Mouse (Mus musculus): ENCODE measurements around the gene Mfap1b. TPM values are rescaled to one million over a fixed set of nuclear protein-coding genes. Genes with fewer than 3 reads are reported as not detected.

The Mfap1b gene
- total and polyA plus RNA-seq, 2 experiments: 1.7 to 9.0 TPM

GRCm38 (mm10) chr2:121412843-121413386 is 61.0 kb downstream of the Mfap1b start:
- peaks cover 15% of the 10 kb centered on the region for H3K36me3 ChIP-seq (ENCODE audit: control insufficient read depth, insufficient read depth, low read length)
- peak overlapping the region; percentile 88 for H3K27ac ChIP-seq (replicated peaks; ENCODE audit: insufficient read depth, low read depth, low read length)
- H3K79me2 ChIP-seq (ENCODE audit: control insufficient read depth, insufficient read depth, low read length): peaks cover 19% of the 10 kb centered on the region
- H3K27me3 ChIP-seq (ENCODE audit: control insufficient read depth, insufficient read depth, low read length): no peaks in the 10 kb centered on the region
- H3K9ac ChIP-seq (ENCODE audit: low read depth, low read length): peak overlapping the region; percentile 87
- WGBS: 2% methylated on average over 4 of the region's 4 CpGs
- DNase-seq (ENCODE audit: extremely low read depth, low read depth, low spot score): no peak
- peaks cover 20% of the 10 kb centered on the region for H3K4me1 ChIP-seq (ENCODE audit: control insufficient read depth, insufficient read depth, low read length)
- H3K4me3 ChIP-seq (ENCODE audit: insufficient read depth, low read depth, low read length): peak overlapping the region; percentile 96
- no peak for TF ChIP-seq CTCF (IDR thresholded peaks at IDR 0.05; ENCODE audit: low read depth, low read length)
- TF ChIP-seq POLR2A (IDR thresholded peaks at IDR 0.05; ENCODE audit: extremely low read depth, insufficient read depth, low read length): no peak

Other genes starting within 250 kb of the Mfap1b start
- 9.1 and 9.5 TPM in 2 replicates for gene Trp53bp1, start 202.7 kb downstream of the Mfap1b start, total RNA-seq (2014; rRNA removed)
- 5.7 and 6.8 TPM in 2 replicates for gene Trp53bp1, start 202.7 kb downstream of the Mfap1b start, polyA plus RNA-seq (2012; rRNA removed)
- under 0.01 and 0.13 TPM in 2 replicates for gene Map1a, start 184.5 kb downstream of the Mfap1b start, total RNA-seq (2014; rRNA removed)
- gene Map1a, start 184.5 kb downstream of the Mfap1b start, polyA plus RNA-seq (2012; rRNA removed): 0.22 and 0.44 TPM in 2 replicates
- gene Ppip5k1, start 118.7 kb downstream of the Mfap1b start, total RNA-seq (2014; rRNA removed): 2.4 and 2.6 TPM in 2 replicates
- gene Ppip5k1, start 118.7 kb downstream of the Mfap1b start, polyA plus RNA-seq (2012; rRNA removed): 3.6 and 4.3 TPM in 2 replicates
- 2.0 TPM in 1 of 2 replicates, not detected in the other for gene Ckmt1, start 116.4 kb downstream of the Mfap1b start, total RNA-seq (2014; rRNA removed)
- 0.73 and 1.2 TPM in 2 replicates for gene Ckmt1, start 116.4 kb downstream of the Mfap1b start, polyA plus RNA-seq (2012; rRNA removed)
- not detected in 2 replicates for gene Strc, start 86.9 kb downstream of the Mfap1b start, total RNA-seq (2014; rRNA removed)
- not detected in 2 replicates for gene Strc, start 86.9 kb downstream of the Mfap1b start, polyA plus RNA-seq (2012; rRNA removed)
- 193 and 226 TPM in 2 replicates for gene Pdia3, start 60.3 kb downstream of the Mfap1b start, total RNA-seq (2014; rRNA removed)
- gene Pdia3, start 60.3 kb downstream of the Mfap1b start, polyA plus RNA-seq (2012; rRNA removed): 412 and 434 TPM in 2 replicates
- gene Catsper2, start 60.3 kb downstream of the Mfap1b start, total RNA-seq (2014; rRNA removed): 1.3 and 2.9 TPM in 2 replicates
- gene Catsper2, start 60.3 kb downstream of the Mfap1b start, polyA plus RNA-seq (2012; rRNA removed): 1.3 and 2.5 TPM in 2 replicates
- gene Ell3, start 29.8 kb downstream of the Mfap1b start, total RNA-seq (2014; rRNA removed): 3.2 and 6.0 TPM in 2 replicates
- gene Ell3, start 29.8 kb downstream of the Mfap1b start, polyA plus RNA-seq (2012; rRNA removed): 1.9 and 2.2 TPM in 2 replicates
- gene Serf2, start 24.9 kb downstream of the Mfap1b start, total RNA-seq (2014; rRNA removed): 56.6 and 81.7 TPM in 2 replicates
- 200 and 211 TPM in 2 replicates for gene Serf2, start 24.9 kb downstream of the Mfap1b start, polyA plus RNA-seq (2012; rRNA removed)
- 21.1 and 27.4 TPM in 2 replicates for gene Hypk, start 20.8 kb downstream of the Mfap1b start, total RNA-seq (2014; rRNA removed)
- 3.5 and 4.8 TPM in 2 replicates for gene Hypk, start 20.8 kb downstream of the Mfap1b start, polyA plus RNA-seq (2012; rRNA removed)
- gene Serinc4, start 17.3 kb downstream of the Mfap1b start, total RNA-seq (2014; rRNA removed): not detected in 2 replicates
- 0.11 TPM in 2 replicates for gene Serinc4, start 17.3 kb downstream of the Mfap1b start, polyA plus RNA-seq (2012; rRNA removed)
- 6.6 and 9.7 TPM in 2 replicates for gene Mfap1a, start 32.6 kb upstream of the Mfap1b start, total RNA-seq (2014; rRNA removed)
- 1.2 TPM in 2 replicates for gene Mfap1a, start 32.6 kb upstream of the Mfap1b start, polyA plus RNA-seq (2012; rRNA removed)
- gene Wdr76, start 32.7 kb upstream of the Mfap1b start, total RNA-seq (2014; rRNA removed): 1.5 and 2.1 TPM in 2 replicates
- 0.70 and 1.2 TPM in 2 replicates for gene Wdr76, start 32.7 kb upstream of the Mfap1b start, polyA plus RNA-seq (2012; rRNA removed)